Mouse (Mus musculus): ENCODE measurements around the gene Tspan7.

The Tspan7 gene

GRCm38 (mm10) chrX:10484872-10485569 is at the start of gene Tspan7:
Tspan7 (plus strand) TSS chrX:10485158.
- DNase-seq, result peak; percentile 62 to 72

DNA sequence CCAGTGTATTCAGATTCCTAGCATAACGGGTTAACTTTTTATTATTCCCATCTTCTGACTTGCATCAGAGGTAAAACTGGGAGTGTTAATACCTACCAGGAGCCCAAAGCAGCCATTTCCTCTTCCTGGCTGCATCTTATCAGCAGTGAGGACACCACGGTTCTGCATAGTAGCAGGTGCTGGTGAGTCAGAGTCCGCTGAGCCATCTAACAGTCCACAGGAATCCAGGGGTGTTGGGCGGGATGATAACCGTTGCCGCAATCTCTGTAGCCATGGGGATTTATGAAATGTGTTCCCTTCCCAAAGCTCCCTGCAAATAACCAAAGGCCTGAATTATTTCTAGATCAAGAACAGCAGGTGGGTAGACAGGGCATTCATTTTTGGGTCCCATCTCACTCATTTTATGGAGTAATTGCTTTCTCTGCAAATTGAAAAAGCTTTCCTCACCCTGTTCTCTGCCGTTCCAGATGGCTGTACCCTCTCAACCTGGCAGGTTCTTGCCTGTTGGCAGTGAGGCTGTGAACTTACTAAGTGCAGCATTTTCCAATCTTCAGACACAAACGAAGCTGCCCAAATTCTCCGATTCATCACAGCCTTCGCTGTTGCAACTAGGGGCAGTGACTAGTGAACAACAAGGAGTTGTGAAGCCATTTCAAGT is 35.5 kb upstream of the Tspan7 start:
- peak; percentile 67 to 71 for DNase-seq

GRCm38 (mm10) chrX:10450143-10451060 is 34.6 kb upstream of the Tspan7 start:
- peak; percentile 15 to 60 for DNase-seq

DNA sequence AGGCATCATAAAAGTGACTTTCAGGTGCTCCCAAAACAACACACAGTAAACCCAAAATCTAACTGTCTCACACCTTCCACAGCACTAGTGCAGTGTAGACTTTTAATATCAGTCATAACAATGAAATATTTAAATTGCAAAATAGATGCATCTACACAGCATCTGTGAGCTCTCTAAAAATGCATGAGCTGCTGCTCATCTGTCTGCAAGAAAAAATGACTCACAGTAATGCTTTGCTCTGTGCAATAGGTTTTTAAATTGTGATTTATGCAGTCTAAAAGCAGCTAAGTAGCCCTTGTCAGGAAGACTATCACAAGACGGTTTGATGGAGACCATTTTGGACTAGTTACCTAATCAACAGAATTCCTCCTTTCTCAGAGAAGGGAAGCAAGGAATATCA is 31.2 kb upstream of the Tspan7 start:
- no peak for DNase-seq

DNA sequence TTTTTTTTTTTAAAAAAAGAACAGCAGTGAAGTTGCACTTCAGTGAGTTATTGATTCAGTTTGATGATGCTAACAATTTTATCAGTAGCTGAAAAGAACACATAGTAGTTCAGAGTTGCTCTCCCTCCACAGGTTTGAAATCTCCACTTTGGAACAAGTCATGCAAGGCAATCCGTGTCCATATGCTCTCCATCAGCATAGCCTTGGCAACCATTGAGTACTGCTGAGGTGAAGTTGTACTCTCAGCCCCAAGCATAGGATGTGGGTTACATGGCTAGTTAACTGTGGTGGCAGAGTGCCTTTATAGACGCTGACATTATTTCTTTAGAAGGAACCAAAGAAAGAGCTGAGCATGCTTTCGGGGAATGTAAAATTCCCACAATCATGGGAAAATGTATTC is 27.7 kb upstream of the Tspan7 start:
- peak; percentile 1 to 21 for DNase-seq

DNA sequence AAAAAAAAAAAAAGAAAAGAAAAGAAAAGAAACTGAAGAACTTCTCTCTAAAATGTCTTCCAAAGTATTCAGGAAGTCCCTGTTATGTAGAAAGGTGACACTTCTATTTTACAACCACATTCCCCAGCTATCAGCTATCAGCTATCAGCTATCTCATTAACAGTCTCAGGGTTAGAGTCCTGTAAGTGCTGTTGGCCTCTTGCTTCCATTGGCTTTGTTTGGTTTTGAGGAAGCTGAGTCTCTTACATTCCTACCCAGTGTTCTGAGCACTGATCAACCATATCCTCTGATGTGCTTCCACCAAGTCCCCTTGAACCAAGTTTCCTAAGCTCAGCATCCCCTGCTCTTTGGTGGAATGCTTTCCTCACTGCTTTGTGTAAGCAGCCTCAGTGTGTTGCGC is 7.9 kb upstream of the Tspan7 start:
- no peak for DNase-seq

- DNase-seq, result no peak
These were observed 5.7 kb upstream of the Tspan7 start for GRCm38 (mm10) chrX:10479031-10479886.

- no peak for DNase-seq
These were observed 5.0 kb upstream of the Tspan7 start for GRCm38 (mm10) chrX:10479943-10480342.

- peak; percentile 66 to 68 for DNase-seq
These were observed 780 bp downstream of the Tspan7 start for GRCm38 (mm10) chrX:10485664-10486211.

DNA sequence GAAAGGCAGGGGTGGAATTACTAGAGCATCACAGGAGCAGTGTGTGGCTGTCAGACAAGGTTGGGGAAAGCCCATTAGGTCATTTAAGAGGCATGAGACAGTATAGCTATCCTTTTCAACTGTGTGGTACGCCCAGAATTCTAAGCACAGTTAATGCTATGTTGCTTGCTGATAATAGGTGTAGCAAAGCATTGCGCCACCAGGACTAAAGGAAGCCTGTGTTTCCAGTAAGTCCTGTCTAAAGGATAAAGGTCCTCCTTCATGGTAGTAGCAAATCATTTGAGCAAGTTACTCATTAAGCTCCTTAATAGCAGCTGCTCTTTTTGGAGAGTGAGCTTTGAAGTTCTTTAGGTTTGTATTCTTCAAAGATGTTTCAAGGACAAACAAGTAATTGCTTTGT is 13.6 kb downstream of the Tspan7 start:
- DNase-seq, result no peak

DNA sequence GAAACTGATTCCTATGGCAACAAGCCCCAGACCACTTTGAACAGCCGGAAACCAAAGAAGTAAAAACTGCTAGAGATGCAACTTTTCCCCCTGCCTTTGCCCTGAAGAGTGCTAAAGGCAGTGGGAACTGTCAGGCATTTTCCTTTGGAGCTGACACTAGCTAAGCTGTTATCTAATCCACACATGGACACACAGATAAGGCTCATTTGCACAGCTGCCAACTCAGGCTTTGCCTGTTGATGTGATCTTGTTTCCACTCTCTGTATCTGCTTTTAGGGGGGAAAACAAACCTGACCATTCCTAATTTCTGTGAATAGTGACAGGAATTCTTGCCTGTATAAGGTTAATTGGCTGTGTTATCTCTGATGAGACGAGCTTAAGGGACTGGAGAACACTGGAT is 17.7 kb downstream of the Tspan7 start:
- no peak for DNase-seq

- no peak for DNase-seq
These were observed 29.5 kb downstream of the Tspan7 start for GRCm38 (mm10) chrX:10514417-10514816.

- DNase-seq, result no peak
These were observed 30.0 kb downstream of the Tspan7 start for GRCm38 (mm10) chrX:10514971-10515370.

DNA sequence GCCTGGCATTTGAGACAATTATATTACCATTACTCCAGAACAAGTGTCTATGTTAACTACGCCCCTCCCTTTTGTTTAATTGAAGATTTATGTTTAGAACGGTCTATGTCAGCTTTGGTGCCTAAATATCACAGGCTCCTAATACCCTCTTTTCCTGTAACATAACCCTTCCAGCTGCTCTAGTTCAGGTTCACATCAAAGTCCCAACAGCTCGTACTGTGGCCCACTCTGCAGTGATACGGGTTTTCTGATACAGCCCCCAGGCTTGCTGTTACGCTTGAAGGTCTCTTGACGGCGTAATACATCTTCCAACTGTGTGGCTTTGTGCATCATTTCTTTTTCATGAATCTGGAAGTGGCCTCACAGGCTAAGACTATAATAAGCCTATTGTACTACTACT is 31.5 kb downstream of the Tspan7 start:
- DNase-seq, result no peak

DNA sequence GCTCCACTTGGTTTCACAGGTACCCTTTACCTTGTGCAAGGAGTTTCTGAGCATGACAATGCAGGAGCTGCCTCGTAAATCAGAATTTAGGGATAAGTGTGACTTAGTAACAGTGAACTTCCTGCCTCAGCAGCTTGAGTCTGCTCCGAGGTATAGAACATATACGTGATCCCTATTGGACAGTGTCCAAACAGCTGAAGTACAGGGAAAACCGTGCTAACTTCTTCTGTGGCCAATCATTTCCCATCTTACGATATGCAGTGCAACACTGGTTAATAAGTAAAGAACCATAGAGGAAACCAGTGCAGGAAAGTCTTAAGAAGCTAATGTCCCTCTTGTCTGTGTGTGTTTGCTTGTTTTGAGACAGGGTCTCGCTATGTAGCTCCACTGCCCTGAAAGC is 32.0 kb downstream of the Tspan7 start:
- DNase-seq, result no peak

- DNase-seq, result no peak
These were observed 32.8 kb downstream of the Tspan7 start for GRCm38 (mm10) chrX:10517756-10518155.

GRCm38 (mm10) chrX:10518510-10518909 is 33.6 kb downstream of the Tspan7 start:
- no peak for DNase-seq

DNA sequence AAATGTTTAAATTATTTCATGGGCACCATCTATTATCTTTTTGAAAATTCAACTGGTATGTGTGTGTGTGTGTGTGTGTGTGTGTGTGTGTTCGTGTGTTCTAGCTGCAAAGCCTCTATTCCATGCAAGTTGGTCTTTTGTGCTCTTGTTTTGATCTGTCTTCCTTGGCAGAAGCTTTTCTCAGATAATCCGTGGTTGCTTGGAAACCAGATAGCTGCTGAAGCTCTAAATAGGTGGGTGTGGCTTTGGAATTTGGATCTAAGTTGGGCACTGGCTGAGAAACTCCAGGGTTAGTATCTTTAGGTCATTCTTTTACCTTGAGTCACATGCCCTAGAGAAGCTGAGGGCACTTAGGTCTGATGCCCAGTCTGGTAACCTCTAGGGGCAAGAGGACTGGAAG is 50.5 kb downstream of the Tspan7 start:
- DNase-seq, result no peak

DNA sequence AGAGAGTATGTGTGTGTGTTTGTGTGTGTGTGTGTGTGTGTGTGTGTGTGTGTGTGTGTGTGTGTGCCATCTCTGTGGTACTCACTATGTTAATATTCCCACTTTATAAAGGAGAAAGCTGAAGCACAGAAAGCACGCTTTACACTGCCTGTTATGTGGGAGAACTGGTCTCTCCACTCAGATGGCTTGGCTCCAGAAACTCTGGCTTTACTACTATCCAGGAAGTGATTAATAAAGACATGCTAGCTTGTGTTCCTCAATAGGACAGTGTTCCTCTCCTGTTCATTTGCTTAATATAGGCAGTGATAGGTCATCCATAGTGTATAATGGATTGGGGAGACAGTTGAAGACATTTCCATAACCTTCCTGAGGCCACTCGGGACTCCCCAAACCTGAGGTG is 54.1 kb downstream of the Tspan7 start:
- DNase-seq, result no peak

DNA sequence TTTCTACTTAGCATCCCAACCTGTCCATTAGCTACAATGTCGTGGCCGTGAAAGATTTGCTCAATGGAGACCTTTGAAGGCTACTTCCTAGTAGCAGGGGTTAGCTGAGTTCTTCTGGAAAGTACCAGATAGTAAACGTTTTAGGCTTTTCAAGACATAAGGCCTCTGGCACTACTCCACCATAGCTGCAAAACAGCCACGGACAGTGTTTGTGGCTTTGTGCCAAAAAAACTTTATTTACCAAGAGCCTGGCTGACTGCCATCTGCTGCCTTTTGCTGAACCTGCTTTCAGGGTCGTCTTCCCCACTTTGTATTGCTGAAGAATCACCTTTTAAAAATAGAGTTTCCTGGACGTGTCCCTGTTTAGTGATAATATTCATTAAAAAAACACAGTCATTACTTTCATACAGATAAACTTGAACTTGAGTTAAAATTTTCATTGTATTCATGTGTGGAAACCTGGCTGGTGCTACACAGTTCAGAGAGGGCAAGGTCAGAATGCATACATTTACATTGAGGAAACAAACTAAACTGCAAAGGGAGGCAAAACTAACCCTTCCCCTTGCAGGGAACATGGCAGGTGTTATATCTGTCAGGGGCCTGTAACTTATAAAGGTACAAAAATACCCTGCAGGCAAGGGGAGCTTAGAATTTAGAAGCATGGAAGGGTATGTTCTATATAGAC is 54.7 kb downstream of the Tspan7 start:
- no peak for DNase-seq

GRCm38 (mm10) chrX:10546840-10547239 is 61.9 kb downstream of the Tspan7 start:
- DNase-seq, result no peak

GRCm38 (mm10) chrX:10549708-10550107 is 64.8 kb downstream of the Tspan7 start:
- DNase-seq, result no peak

All from cerebellum, postnatal 36 days (tissue).